Mouse (Mus musculus) olfactory bulb, adult 2 months (tissue): ENCODE measurements around the gene Camta1. TPM values are rescaled to one million over a fixed set of nuclear protein-coding genes. Genes with fewer than 3 reads are reported as not detected.
A peak's percentile ranks its signal among the peaks of the same experiment; 100 is the strongest.

Source experiments
- H3K27ac ChIP-seq: fragments of 200-500 bp; 2 replicates; pipeline ENCODE4 v1.5.1; 2012; ENCODE audit warnings: low read depth, low read length; ENCODE audit not compliant: insufficient read depth
- H3K4me1 ChIP-seq: fragments of 200-500 bp; 2 replicates; pipeline ENCODE4 v1.6.1; 2012; ENCODE audit warnings: low read length; ENCODE audit not compliant: control insufficient read depth, insufficient read depth
- H3K4me3 ChIP-seq: fragments of 200-500 bp; 2 replicates; pipeline ENCODE4 v1.5.1; 2012; ENCODE audit warnings: mild to moderate bottlenecking, low read depth, low read length, moderate library complexity; ENCODE audit not compliant: insufficient read depth
- CTCF ChIP-seq: fragments of 200-500 bp; IDR thresholded peaks from 2 replicates; pipeline ENCODE4 v1.5.1; 2012; ENCODE audit warnings: low read depth, mild to moderate bottlenecking, low read length, moderate library complexity; ENCODE audit not compliant: insufficient read depth
- POLR2A ChIP-seq: fragments of 200-500 bp; IDR thresholded peaks from 2 replicates; pipeline ENCODE4 v1.6.1; 2012; ENCODE audit warnings: mild to moderate bottlenecking, low read depth, low read length, moderate library complexity; ENCODE audit not compliant: insufficient read depth
- WGBS: fragments of 180-500 bp; shearing (Covaris S2); methylation state at CpG from one replicate; pipeline ENCODE4 v1.1.7; 2018; 5-methylcytosine and 5-hydroxymethylcytosine counted together
- polyA plus RNA-seq: library from polyadenylated mRNA; stranded (reverse); fragments of >200 nt; gene quantifications from 2 replicates; pipeline ENCODE4 v1.2.4, GENCODE M21; 2012; ENCODE audit warnings: low replicate concordance; ENCODE audit not compliant: missing spikeins, insufficient read depth, insufficient read length

Gene Camta1
- polyA plus RNA-seq, 1 experiment, result 363 TPM

GRCm38 (mm10) chr4:151549523-151549922 lies 312.2 kb downstream of the Camta1 start:
- Histone ChIP-seq H3K4me3 (no peak overlapping the region), H3K4me1 (0 out of 2 replicates have a peak, but pooled peaks cover 2% of the 10 kb centered on the region), H3K27ac (no peak overlapping the region)
- no peak for TF ChIP-seq CTCF
- no peak for TF ChIP-seq POLR2A
- WGBS, result 68% methylated on average over 10 of the region's 10 CpGs

- 57% methylated on average over 3 of the region's 3 CpGs for WGBS
- H3K27ac ChIP-seq, result no peak overlapping the region
- H3K4me3 ChIP-seq, result no peak overlapping the region
- peaks cover 10% of the 10 kb centered on the region for H3K4me1 ChIP-seq
- TF ChIP-seq CTCF (no peak), POLR2A (no peak)
These were observed 316.2 kb downstream of the Camta1 start for GRCm38 (mm10) chr4:151545452-151545851.

GRCm38 (mm10) chr4:151544191-151544590 lies 317.5 kb downstream of the Camta1 start:
- H3K27ac ChIP-seq, result no peak overlapping the region
- no peak overlapping the region for H3K4me3 ChIP-seq
- WGBS, result 61% methylated on average over 5 of the region's 5 CpGs
- TF ChIP-seq CTCF (no peak), POLR2A (no peak)
- H3K4me1 ChIP-seq, result peaks cover 22% of the 10 kb centered on the region

- Histone ChIP-seq H3K4me3 (no peak overlapping the region), H3K27ac (no peak overlapping the region), H3K4me1 (peaks cover 35% of the 10 kb centered on the region)
- whole genome bisulfite sequencing, result 78% methylated on average over 6 of the region's 6 CpGs
- TF ChIP-seq POLR2A (no peak), CTCF (no peak)
These were observed 321.1 kb downstream of the Camta1 start for GRCm38 (mm10) chr4:151540546-151540945.

GRCm38 (mm10) chr4:151539881-151540280 lies 321.8 kb downstream of the Camta1 start:
- TF ChIP-seq CTCF, result no peak
- TF ChIP-seq POLR2A, result no peak
- Histone ChIP-seq H3K4me1 (peaks cover 32% of the 10 kb centered on the region), H3K4me3 (no peak overlapping the region), H3K27ac (no peak overlapping the region)
- 70% methylated on average over 5 of the region's 5 CpGs for WGBS

- Histone ChIP-seq H3K27ac (0 out of 2 replicates have a peak overlapping the region, but pooled peaks have one; percentile 5), H3K4me1 (peaks cover 30% of the 10 kb centered on the region), H3K4me3 (no peak overlapping the region)
- TF ChIP-seq POLR2A, result no peak
- 66% methylated on average over 10 of the region's 10 CpGs for WGBS
These were observed 322.5 kb downstream of the Camta1 start for GRCm38 (mm10) chr4:151539167-151539525.

- 59% methylated on average over 18 of the region's 18 CpGs for WGBS
These were observed 323.1 kb downstream of the Camta1 start for GRCm38 (mm10) chr4:151538446-151539166.

GRCm38 (mm10) chr4:151535916-151536450 lies 325.7 kb downstream of the Camta1 start:
- Histone ChIP-seq H3K27ac (no peak overlapping the region), H3K4me3 (no peak overlapping the region), H3K4me1 (peaks cover 28% of the 10 kb centered on the region)
- TF ChIP-seq POLR2A (no peak), CTCF (no peak)
- 49% methylated on average over 9 of the region's 9 CpGs for WGBS

More at GRCm38 (mm10) chr4:151538446-151539166, 323.1 kb downstream of the Camta1 start:
- H3K27ac ChIP-seq, result peak overlapping the region; percentile 29; the same call in 1 of the 2 replicates
- TF ChIP-seq CTCF (no peak), POLR2A (no peak)
- H3K4me1 ChIP-seq, result peaks cover 28% of the 10 kb centered on the region
- H3K4me3 ChIP-seq, result no peak overlapping the region

GRCm38 (mm10) chr4:151533451-151533850 lies 328.2 kb downstream of the Camta1 start:
- TF ChIP-seq POLR2A (no peak), CTCF (no peak)
- WGBS, result 89% methylated on average over 10 of the region's 10 CpGs
- Histone ChIP-seq H3K4me3 (no peak overlapping the region), H3K27ac (no peak overlapping the region), H3K4me1 (peaks cover 5% of the 10 kb centered on the region)
